Mouse (Mus musculus) heart, embryonic 15.5 days (tissue): Measurements from ENCODE around the gene 5730522E02Rik. TPM values are rescaled to one million over a fixed set of nuclear protein-coding genes. Genes with fewer than 3 reads are reported as not detected.
"Not testable (repeated sequence)": the region's sequence is repeated elsewhere in the genome, so short reads cannot be mapped to it uniquely, and the experiment has no call there.

Experiments used
- ATAC-seq: fragments of 200-750 bp; cut with Nextera tagmentation; replicated peaks from 2 replicates; pipeline ENCODE4 v1.8.0; 2017; ENCODE audit warnings: low read depth, moderate TSS enrichment; ENCODE audit not compliant: insufficient number of reproducible peaks, insufficient read depth, low FRiP score
- H3K27ac ChIP-seq: fragments of 300-500 bp; sonication (generic); 2 replicates; pipeline ENCODE4 v1.5.1; 2015; ENCODE audit warnings: mild to moderate bottlenecking, inconsistent platforms
- H3K27me3 ChIP-seq: fragments of 300-500 bp; sonication (generic); 2 replicates; pipeline ENCODE4 v1.6.1; 2015; ENCODE audit warnings: inconsistent platforms
- H3K36me3 ChIP-seq: fragments of 300-500 bp; sonication (generic); 2 replicates; pipeline ENCODE4 v1.6.1; 2015; ENCODE audit warnings: mild to moderate bottlenecking, inconsistent platforms
- H3K4me1 ChIP-seq: fragments of 300-500 bp; sonication (generic); replicated peaks from 2 replicates; pipeline ENCODE4 v1.6.1; 2015; ENCODE audit warnings: inconsistent platforms
- H3K4me2 ChIP-seq: fragments of 300-500 bp; sonication (generic); 2 replicates; pipeline ENCODE4 v1.6.1; 2015; ENCODE audit warnings: inconsistent platforms, mild to moderate bottlenecking, moderate library complexity
- H3K4me3 ChIP-seq: fragments of 300-500 bp; sonication (generic); 2 replicates; pipeline ENCODE4 v1.5.1; 2015; ENCODE audit warnings: mild to moderate bottlenecking, inconsistent platforms
- H3K9ac ChIP-seq: fragments of 300-500 bp; sonication (generic); 2 replicates; pipeline ENCODE4 v1.6.1; 2015; ENCODE audit warnings: mild to moderate bottlenecking, inconsistent platforms
- H3K9me3 ChIP-seq: fragments of 300-500 bp; sonication (generic); replicated peaks from 2 replicates; pipeline ENCODE4 v1.6.1; 2016; ENCODE audit warnings: inconsistent platforms
- WGBS: fragments of 180-500 bp; shearing (Covaris S2); methylation state at CpG from one replicate; pipeline ENCODE4 v1.1.7; 2015; ENCODE audit warnings: mixed read lengths; 5-methylcytosine and 5-hydroxymethylcytosine counted together
- polyA plus RNA-seq: library from polyadenylated mRNA; unstranded; fragments of >200 nt; fragmentation: Nextera tagmentation; extraction: Ambion mirVana; gene quantifications from 2 replicates; pipeline ENCODE4 v1.2.1, GENCODE M21; 2015

The 5730522E02Rik gene
- 1.3 TPM in 2 replicates for polyA plus RNA-seq

- ATAC-seq: peak; percentile 37; the same call in 1 of the 2 replicates
- 2% methylated on average over 31 of the region's 31 CpGs for WGBS
- Histone ChIP-seq H3K27me3 (no peaks in the 10 kb centered on the region), H3K4me2 (peak within 1 kb of the TSS; percentile 72), H3K9ac (peak within 1 kb of the TSS; percentile 87), H3K4me1 (no peaks in the 10 kb centered on the region), H3K36me3 (no peaks in the 10 kb centered on the region), H3K9me3 (no peaks in the 10 kb centered on the region), H3K4me3 (peak within 1 kb of the TSS; percentile 62), H3K27ac (peak within 1 kb of the TSS; percentile 93)
Measured at GRCm38 (mm10) chr11:26210582-26211180, at the start of gene 5730522E02Rik. Gene 5730522E02Rik, minus strand, starts transcription at chr11:26210763.

- Histone ChIP-seq H3K36me3 (no peaks in the 10 kb centered on the region), H3K9me3 (no peaks in the 10 kb centered on the region), H3K4me2 (no peak overlapping the region), H3K4me1 (no peaks in the 10 kb centered on the region), H3K9ac (no peak overlapping the region), H3K4me3 (no peak overlapping the region), H3K27me3 (no peaks in the 10 kb centered on the region), H3K27ac (no peak overlapping the region)
- 74% methylated on average over 1 of the region's 1 CpGs for WGBS
- ATAC-seq: no peak
Measured at GRCm38 (mm10) chr11:26236540-26236939, 26.0 kb upstream of the 5730522E02Rik start.

GRCm38 (mm10) chr11:26229895-26230294 is 19.3 kb upstream of the 5730522E02Rik start:
- no peaks in the 10 kb centered on the region for H3K4me1 ChIP-seq
- no peak overlapping the region for H3K9ac ChIP-seq
- no peak overlapping the region for H3K27ac ChIP-seq
- ATAC-seq: no peak
- 64% methylated on average over 1 of the region's 1 CpGs for WGBS
- H3K4me2 ChIP-seq: no peak overlapping the region
- no peaks in the 10 kb centered on the region for H3K9me3 ChIP-seq
- no peaks in the 10 kb centered on the region for H3K36me3 ChIP-seq
- H3K27me3 ChIP-seq: no peaks in the 10 kb centered on the region
- H3K4me3 ChIP-seq: no peak overlapping the region

GRCm38 (mm10) chr11:26213643-26214042 is 3.1 kb upstream of the 5730522E02Rik start:
- not testable (repeated sequence) for H3K4me2 ChIP-seq, H3K4me1 ChIP-seq, H3K27me3 ChIP-seq, H3K27ac ChIP-seq, H3K9ac ChIP-seq, ATAC-seq, H3K9me3 ChIP-seq, H3K4me3 ChIP-seq, H3K36me3 ChIP-seq
- WGBS: 84% methylated on average over 1 of the region's 1 CpGs

GRCm38 (mm10) chr11:26209811-26210581 is 567 bp downstream of the 5730522E02Rik start:
- no peaks in the 10 kb centered on the region for H3K27me3 ChIP-seq
- peak; percentile 94 for ATAC-seq
- no peaks in the 10 kb centered on the region for H3K36me3 ChIP-seq
- H3K4me2 ChIP-seq: peak overlapping the region; percentile 72
- no peaks in the 10 kb centered on the region for H3K4me1 ChIP-seq
- peak overlapping the region; percentile 62 for H3K4me3 ChIP-seq
- WGBS: 2% methylated on average over 54 of the region's 73 CpGs
- H3K27ac ChIP-seq: peak overlapping the region; percentile 93
- peak overlapping the region; percentile 87 for H3K9ac ChIP-seq
- H3K9me3 ChIP-seq: no peaks in the 10 kb centered on the region

GRCm38 (mm10) chr11:26203466-26203865 is 7.1 kb downstream of the 5730522E02Rik start:
- H3K9ac ChIP-seq: no peak overlapping the region
- no peaks in the 10 kb centered on the region for H3K36me3 ChIP-seq
- ATAC-seq: no peak
- no peaks in the 10 kb centered on the region for H3K9me3 ChIP-seq
- H3K4me2 ChIP-seq: no peak overlapping the region
- no peaks in the 10 kb centered on the region for H3K27me3 ChIP-seq
- H3K4me3 ChIP-seq: no peak overlapping the region
- no peak overlapping the region for H3K27ac ChIP-seq
- H3K4me1 ChIP-seq: no peaks in the 10 kb centered on the region
- 80% methylated on average over 2 of the region's 2 CpGs for WGBS

- ATAC-seq: no peak
- Histone ChIP-seq H3K4me2 (no peak overlapping the region), H3K27ac (no peak overlapping the region), H3K9me3 (no peaks in the 10 kb centered on the region), H3K36me3 (no peaks in the 10 kb centered on the region), H3K27me3 (no peaks in the 10 kb centered on the region), H3K9ac (no peak overlapping the region), H3K4me3 (no peak overlapping the region), H3K4me1 (no peaks in the 10 kb centered on the region)
- 84% methylated on average over 5 of the region's 5 CpGs for WGBS
Measured at GRCm38 (mm10) chr11:26202842-26203241, 7.7 kb downstream of the 5730522E02Rik start.

- Histone ChIP-seq H3K27ac (no peak overlapping the region), H3K4me3 (no peak overlapping the region), H3K4me1 (no peaks in the 10 kb centered on the region), H3K27me3 (no peaks in the 10 kb centered on the region), H3K36me3 (no peaks in the 10 kb centered on the region), H3K9me3 (no peaks in the 10 kb centered on the region), H3K4me2 (no peak overlapping the region), H3K9ac (no peak overlapping the region)
- ATAC-seq: no peak
Measured at GRCm38 (mm10) chr11:26201778-26202097, 8.8 kb downstream of the 5730522E02Rik start.

GRCm38 (mm10) chr11:26200970-26201777 is 9.4 kb downstream of the 5730522E02Rik start:
- Histone ChIP-seq H3K9ac (no peak overlapping the region), H3K4me2 (no peak overlapping the region), H3K4me1 (no peaks in the 10 kb centered on the region), H3K4me3 (no peak overlapping the region), H3K27me3 (no peaks in the 10 kb centered on the region), H3K27ac (no peak overlapping the region), H3K36me3 (no peaks in the 10 kb centered on the region), H3K9me3 (no peaks in the 10 kb centered on the region)
- WGBS: 53% methylated on average over 4 of the region's 4 CpGs
- ATAC-seq: no peak

- Histone ChIP-seq H3K4me3 (no peak overlapping the region), H3K27me3 (no peaks in the 10 kb centered on the region), H3K9ac (no peak overlapping the region), H3K4me2 (no peak overlapping the region), H3K27ac (no peak overlapping the region), H3K4me1 (no peaks in the 10 kb centered on the region), H3K9me3 (no peaks in the 10 kb centered on the region), H3K36me3 (no peaks in the 10 kb centered on the region)
- no peak for ATAC-seq
- WGBS: 79% methylated on average over 3 of the region's 3 CpGs
Measured at GRCm38 (mm10) chr11:26195468-26195867, 15.1 kb downstream of the 5730522E02Rik start.

- no peaks in the 10 kb centered on the region for H3K36me3 ChIP-seq
- no peak overlapping the region for H3K9ac ChIP-seq
- H3K4me2 ChIP-seq: no peak overlapping the region
- no peaks in the 10 kb centered on the region for H3K4me1 ChIP-seq
- no peaks in the 10 kb centered on the region for H3K9me3 ChIP-seq
- no peaks in the 10 kb centered on the region for H3K27me3 ChIP-seq
- WGBS: 81% methylated on average over 3 of the region's 3 CpGs
- no peak overlapping the region for H3K27ac ChIP-seq
- no peak for ATAC-seq
- no peak overlapping the region for H3K4me3 ChIP-seq
Measured at GRCm38 (mm10) chr11:26187231-26187967, 23.2 kb downstream of the 5730522E02Rik start.
